Mouse (Mus musculus): ENCODE measurements around the gene Dffa.

DNA sequence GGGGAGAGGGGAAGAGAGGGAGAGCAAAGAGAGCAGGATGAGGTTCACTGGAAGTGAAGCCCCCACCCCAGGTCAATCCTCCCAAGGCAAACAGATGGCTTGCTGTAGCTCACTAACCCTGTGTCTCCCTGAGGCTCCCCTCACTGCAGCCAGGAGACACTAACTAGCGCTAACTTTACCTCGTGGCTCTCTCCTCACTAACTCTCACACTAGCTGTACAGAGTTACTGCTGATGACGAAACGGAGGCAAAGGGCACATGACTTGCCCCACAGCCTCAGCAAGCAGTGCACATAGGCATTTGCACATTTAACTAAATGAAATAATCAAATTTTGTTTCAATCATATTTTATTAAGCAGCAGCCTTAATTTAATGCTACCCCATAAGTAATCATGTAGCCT lies 25.7 kb upstream of the Dffa start:
- TF ChIP-seq CTCF (IDR thresholded peaks at IDR 0.05; ENCODE audit: low read depth) (no peak), EP300 (IDR thresholded peaks at IDR 0.05; ENCODE audit: low read depth) (no peak)

Data from liver, embryonic 14.5 days (tissue).